Mouse (Mus musculus): ENCODE measurements at regions not wholly inside any gene's neighbourhood (a gene's known extent, or its start where the extent isn't known, plus 50 kb on each side); places are given as distances from the start of the nearest gene placed in this dataset.

GRCm38 (mm10) chr5:78621987-78622854 lies 1214.4 kb upstream of the Igfbp7 start:
- peak; percentile 61 for DNase-seq (ENCODE audit: low spot score)

- no peak for DNase-seq (ENCODE audit: low spot score)
These were observed 1200.5 kb upstream of the Igfbp7 start for GRCm38 (mm10) chr5:78608317-78608716.

- DNase-seq (ENCODE audit: low spot score): no peak
These were observed 1194.8 kb upstream of the Igfbp7 start for GRCm38 (mm10) chr5:78602599-78602998.

- DNase-seq (ENCODE audit: low spot score): peak; percentile 72
These were observed 1177.0 kb upstream of the Igfbp7 start for GRCm38 (mm10) chr5:78584823-78585222.

GRCm38 (mm10) chr5:78556946-78557345 lies 1149.1 kb upstream of the Igfbp7 start:
- no peak for DNase-seq (ENCODE audit: low spot score)

- no peak for DNase-seq (ENCODE audit: low spot score)
These were observed 1127.5 kb upstream of the Igfbp7 start for GRCm38 (mm10) chr5:78535308-78535707.
